Mouse (Mus musculus) splenic B cell, adult 2 months (primary cell): ENCODE measurements around the gene Hsd17b1.
"Not testable (repeated sequence)": the region's sequence is repeated elsewhere in the genome, so short reads cannot be mapped to it uniquely, and the experiment has no call there.

ENCODE experiments used
- DNase-seq: peaks from one replicate; pipeline ENCODE4 v3.0.0-alpha.2; 2011; ENCODE audit warnings: low read depth, low spot score
- H3K27me3 ChIP-seq: 2 replicates; pipeline ENCODE4 v1.6.1; 2012; ENCODE audit warnings: mild to moderate bottlenecking, low read length, moderate library complexity, mixed read lengths; ENCODE audit not compliant: control insufficient read depth, poor library complexity, insufficient read depth, severe bottlenecking
- H3K36me3 ChIP-seq: 2 replicates; pipeline ENCODE4 v1.6.1; 2012; ENCODE audit warnings: mild to moderate bottlenecking, low read length, moderate library complexity, mixed read lengths; ENCODE audit not compliant: control insufficient read depth, poor library complexity, insufficient read depth, severe bottlenecking

Hsd17b1 gene

DNA sequence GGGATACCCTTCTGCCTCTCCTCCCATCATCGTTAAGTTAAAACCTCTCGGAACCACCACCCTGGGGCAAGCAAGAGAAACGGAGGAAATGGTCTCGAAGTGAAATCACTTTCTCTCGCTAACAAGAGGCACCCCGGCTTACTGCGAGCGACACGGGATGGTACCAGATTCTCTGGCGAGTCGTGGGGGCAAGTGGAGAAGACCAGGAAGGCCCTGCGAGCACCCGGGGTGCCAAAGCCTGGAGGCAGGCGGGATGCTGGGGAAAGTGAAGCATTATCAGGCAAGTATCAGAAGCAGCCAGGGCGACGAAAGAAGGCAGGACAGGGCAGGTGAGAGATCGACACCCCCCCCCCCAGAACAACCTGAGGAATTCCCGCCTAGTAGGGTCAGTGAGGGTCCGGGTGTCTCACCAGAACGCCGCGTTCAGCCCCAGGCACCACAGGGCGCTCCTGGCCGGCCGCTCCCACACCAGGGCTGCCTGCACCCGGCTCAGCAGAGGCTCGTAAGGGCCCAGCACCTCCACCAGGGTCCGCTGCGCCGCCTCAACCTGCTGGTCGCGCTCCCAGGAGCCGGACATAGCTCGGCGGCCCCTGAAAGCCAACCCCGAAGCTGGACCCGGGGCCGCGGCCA lies 41.0 kb downstream of the Hsd17b1 start:
- DNase-seq = no peak
- H3K36me3 ChIP-seq = no peaks in the 10 kb centered on the region
- no peaks in the 10 kb centered on the region for H3K27me3 ChIP-seq

- Histone ChIP-seq H3K36me3 (no peaks in the 10 kb centered on the region), H3K27me3 (no peaks in the 10 kb centered on the region)
- DNase-seq = peak; percentile 100
Measured at GRCm38 (mm10) chr11:101119761-101120544, 41.7 kb downstream of the Hsd17b1 start, which contains the start of the genes Retreg3 and Tubg1. Gene Retreg3, minus strand, starts transcription at chr11:101119893. Gene Tubg1, plus strand, starts transcription at chr11:101119938.

GRCm38 (mm10) chr11:101120545-101121188 lies 42.5 kb downstream of the Hsd17b1 start:
- no peak for DNase-seq
- Histone ChIP-seq H3K27me3 (no peaks in the 10 kb centered on the region), H3K36me3 (no peaks in the 10 kb centered on the region)

- DNase-seq, H3K36me3 ChIP-seq, H3K27me3 ChIP-seq: not testable (repeated sequence)
Measured at GRCm38 (mm10) chr11:101124494-101124893, 46.3 kb downstream of the Hsd17b1 start.

GRCm38 (mm10) chr11:101125008-101125407 lies 46.8 kb downstream of the Hsd17b1 start:
- not testable (repeated sequence) for H3K27me3 ChIP-seq, DNase-seq, H3K36me3 ChIP-seq

DNA sequence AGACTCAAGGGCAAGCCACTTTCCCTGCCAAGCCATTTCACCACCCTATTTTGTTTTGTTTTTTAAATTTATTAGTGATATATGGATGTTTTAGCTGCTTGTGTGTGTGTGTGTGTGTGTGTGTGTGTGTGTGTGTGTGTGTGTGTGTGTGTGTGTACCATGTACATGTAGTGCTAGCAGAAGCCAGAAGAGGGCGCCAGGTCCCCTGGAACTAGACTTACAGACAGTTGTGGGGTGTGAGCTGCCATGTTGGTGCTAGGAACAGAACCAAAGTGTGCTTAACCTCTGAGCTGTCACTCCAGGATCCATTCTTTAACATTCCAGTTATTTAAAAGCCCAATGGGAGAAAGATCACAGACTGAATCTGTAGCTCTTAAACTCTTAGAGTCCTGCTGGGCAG lies 48.9 kb downstream of the Hsd17b1 start:
- peak; percentile 35 for DNase-seq
- peaks cover 6% of the 10 kb centered on the region for H3K36me3 ChIP-seq
- no peaks in the 10 kb centered on the region for H3K27me3 ChIP-seq

- Histone ChIP-seq H3K27me3 (no peaks in the 10 kb centered on the region), H3K36me3 (peaks cover 6% of the 10 kb centered on the region)
- no peak for DNase-seq
Measured at GRCm38 (mm10) chr11:101128996-101129577, 50.9 kb downstream of the Hsd17b1 start.
